Mouse (Mus musculus) hindbrain, embryonic 14.5 days (tissue): ENCODE measurements at regions not wholly inside any gene's neighbourhood (a gene's known extent, or its start where the extent isn't known, plus 50 kb on each side); places are given as distances from the start of the nearest gene placed in this dataset.

Source experiments
- ATAC-seq: fragments of 200-750 bp; cut with Nextera tagmentation; 2 replicates; pipeline ENCODE4 v1.8.0; 2017; ENCODE audit warnings: moderate number of reproducible peaks, mild to moderate bottlenecking, moderate TSS enrichment, moderate library complexity; ENCODE audit not compliant: low FRiP score
- DNase-seq: peaks from one replicate; pipeline ENCODE4 v3.0.0-alpha.2; 2015; ENCODE audit warnings: low spot score
- H3K27ac ChIP-seq: fragments of 300-500 bp; sonication (generic); 2 replicates; pipeline ENCODE4 v1.5.1; 2014; ENCODE audit warnings: mild to moderate bottlenecking, moderate library complexity
- H3K27me3 ChIP-seq: fragments of 300-500 bp; sonication (generic); 2 replicates; pipeline ENCODE4 v1.6.1; 2014; ENCODE audit warnings: mild to moderate bottlenecking, low read length, mixed read lengths; ENCODE audit not compliant: control insufficient read depth, insufficient read depth
- H3K36me3 ChIP-seq: fragments of 300-500 bp; sonication (generic); replicated peaks from 2 replicates; pipeline ENCODE4 v1.6.1; 2014; ENCODE audit not compliant: control insufficient read depth, insufficient read depth
- H3K4me1 ChIP-seq: fragments of 300-500 bp; sonication (generic); replicated peaks from 2 replicates; pipeline ENCODE4 v1.6.1; 2014; ENCODE audit warnings: antibody characterized with exemption, low read length, mixed read lengths; ENCODE audit not compliant: control insufficient read depth, insufficient read depth
- H3K4me2 ChIP-seq: fragments of 300-500 bp; sonication (generic); replicated peaks from 2 replicates; pipeline ENCODE4 v1.6.1; 2014; ENCODE audit warnings: mild to moderate bottlenecking, moderate library complexity
- H3K4me3 ChIP-seq: fragments of 300-500 bp; sonication (generic); replicated peaks from 2 replicates; pipeline ENCODE4 v1.5.1; 2014; ENCODE audit warnings: mild to moderate bottlenecking, low read length
- H3K9ac ChIP-seq: fragments of 300-500 bp; sonication (generic); 2 replicates; pipeline ENCODE4 v1.6.1; 2014
- H3K9me3 ChIP-seq: fragments of 300-500 bp; sonication (generic); 2 replicates; pipeline ENCODE4 v1.6.1; 2016; ENCODE audit warnings: low read length; ENCODE audit not compliant: control insufficient read depth
- WGBS: fragments of 180-500 bp; shearing (Covaris S2); extraction: QIAGEN DNeasy Blood & Tissue Kit; methylation state at CpG from one replicate; pipeline ENCODE4 v1.1.7; 2014; 5-methylcytosine and 5-hydroxymethylcytosine counted together

- Histone ChIP-seq H3K9ac (no peak overlapping the region), H3K27ac (no peak overlapping the region), H3K4me1 (no peaks in the 10 kb centered on the region), H3K9me3 (0 out of 2 replicates have a peak, but pooled peaks cover 4% of the 10 kb centered on the region), H3K36me3 (no peaks in the 10 kb centered on the region), H3K27me3 (no peaks in the 10 kb centered on the region), H3K4me3 (no peak overlapping the region), H3K4me2 (no peak overlapping the region)
- DNase-seq, result no peak
- ATAC-seq, result no peak
- WGBS, result 90% methylated on average over 3 of the region's 3 CpGs
Measured at GRCm38 (mm10) chr1:55903177-55903576, 497.5 kb downstream of the Plcl1 start.

GRCm38 (mm10) chr1:55904571-55904970 lies 498.9 kb downstream of the Plcl1 start:
- DNase-seq (no peak), ATAC-seq (no peak)
- Histone ChIP-seq H3K36me3 (no peaks in the 10 kb centered on the region), H3K27ac (no peak overlapping the region), H3K4me2 (no peak overlapping the region), H3K9me3 (0 out of 2 replicates have a peak, but pooled peaks cover 4% of the 10 kb centered on the region), H3K4me3 (no peak overlapping the region), H3K9ac (no peak overlapping the region), H3K4me1 (no peaks in the 10 kb centered on the region), H3K27me3 (no peaks in the 10 kb centered on the region)
- WGBS, result 80% methylated on average over 2 of the region's 2 CpGs

GRCm38 (mm10) chr1:55905232-55905631 lies 499.5 kb downstream of the Plcl1 start:
- ATAC-seq, result no peak
- no peaks in the 10 kb centered on the region for H3K4me1 ChIP-seq
- no peak overlapping the region for H3K4me2 ChIP-seq
- H3K36me3 ChIP-seq, result no peaks in the 10 kb centered on the region
- 0 out of 2 replicates have a peak, but pooled peaks cover 4% of the 10 kb centered on the region for H3K9me3 ChIP-seq
- no peak overlapping the region for H3K9ac ChIP-seq
- WGBS, result 99% methylated on average over 4 of the region's 4 CpGs
- H3K27me3 ChIP-seq, result no peaks in the 10 kb centered on the region
- no peak overlapping the region for H3K27ac ChIP-seq
- DNase-seq, result no peak
- H3K4me3 ChIP-seq, result no peak overlapping the region

GRCm38 (mm10) chr1:55910024-55910423 lies 504.3 kb downstream of the Plcl1 start:
- WGBS, result 91% methylated on average over 2 of the region's 2 CpGs

GRCm38 (mm10) chr1:55914284-55914683 lies 508.6 kb downstream of the Plcl1 start:
- Histone ChIP-seq H3K36me3 (no peaks in the 10 kb centered on the region), H3K4me1 (no peaks in the 10 kb centered on the region), H3K9me3 (no peaks in the 10 kb centered on the region), H3K27me3 (no peaks in the 10 kb centered on the region), H3K9ac (no peak overlapping the region), H3K4me2 (no peak overlapping the region), H3K27ac (no peak overlapping the region), H3K4me3 (no peak overlapping the region)
- no peak for ATAC-seq
- 75% methylated on average over 3 of the region's 3 CpGs for WGBS
- DNase-seq, result no peak

More at GRCm38 (mm10) chr1:55910024-55910423, 504.3 kb downstream of the Plcl1 start:
- Histone ChIP-seq H3K4me3 (no peak overlapping the region), H3K9me3 (0 out of 2 replicates have a peak, but pooled peaks cover 4% of the 10 kb centered on the region), H3K4me2 (no peak overlapping the region), H3K36me3 (no peaks in the 10 kb centered on the region), H3K9ac (no peak overlapping the region), H3K27ac (no peak overlapping the region), H3K4me1 (no peaks in the 10 kb centered on the region), H3K27me3 (no peaks in the 10 kb centered on the region)
- DNase-seq (no peak), ATAC-seq (no peak)

GRCm38 (mm10) chr1:55915940-55916339 lies 510.2 kb downstream of the Plcl1 start:
- Histone ChIP-seq H3K27me3 (no peaks in the 10 kb centered on the region), H3K36me3 (no peaks in the 10 kb centered on the region), H3K4me3 (no peak overlapping the region), H3K9ac (no peak overlapping the region), H3K9me3 (no peaks in the 10 kb centered on the region), H3K4me2 (no peak overlapping the region), H3K27ac (no peak overlapping the region), H3K4me1 (no peaks in the 10 kb centered on the region)
- no peak for DNase-seq
- 65% methylated on average over 11 of the region's 11 CpGs for WGBS
- no peak for ATAC-seq

- no peak overlapping the region for H3K4me3 ChIP-seq
Measured at GRCm38 (mm10) chr1:55919516-55919915, 513.8 kb downstream of the Plcl1 start.

GRCm38 (mm10) chr1:55946786-55947549 lies 541.2 kb downstream of the Plcl1 start:
- DNase-seq, result no peak
- Histone ChIP-seq H3K27ac (no peak overlapping the region), H3K4me2 (no peak overlapping the region), H3K9me3 (no peaks in the 10 kb centered on the region), H3K4me3 (no peak overlapping the region), H3K9ac (no peak overlapping the region), H3K36me3 (no peaks in the 10 kb centered on the region), H3K27me3 (no peaks in the 10 kb centered on the region), H3K4me1 (no peaks in the 10 kb centered on the region)
- 69% methylated on average over 3 of the region's 3 CpGs for WGBS
- no peak for ATAC-seq

More at GRCm38 (mm10) chr1:55919516-55919915, 513.8 kb downstream of the Plcl1 start:
- DNase-seq, result no peak
- H3K36me3 ChIP-seq, result no peaks in the 10 kb centered on the region
- no peak for ATAC-seq
- no peak overlapping the region for H3K27ac ChIP-seq
- no peaks in the 10 kb centered on the region for H3K27me3 ChIP-seq
- H3K9ac ChIP-seq, result no peak overlapping the region
- H3K4me1 ChIP-seq, result no peaks in the 10 kb centered on the region
- no peak overlapping the region for H3K4me2 ChIP-seq
- H3K9me3 ChIP-seq, result no peaks in the 10 kb centered on the region

- Histone ChIP-seq H3K4me1 (no peaks in the 10 kb centered on the region), H3K9me3 (no peaks in the 10 kb centered on the region), H3K4me3 (no peak overlapping the region), H3K27ac (no peak overlapping the region), H3K4me2 (no peak overlapping the region), H3K9ac (no peak overlapping the region), H3K36me3 (no peaks in the 10 kb centered on the region), H3K27me3 (no peaks in the 10 kb centered on the region)
- DNase-seq (no peak), ATAC-seq (peak; percentile 57; the same call in 1 of the 2 replicates)
- WGBS, result 75% methylated on average over 5 of the region's 5 CpGs
Measured at GRCm38 (mm10) chr1:55947618-55948283, 542.0 kb downstream of the Plcl1 start.
